Comparison of ENCODE assay signal across 10 mouse cellular contexts in the genomic region with DNA sequence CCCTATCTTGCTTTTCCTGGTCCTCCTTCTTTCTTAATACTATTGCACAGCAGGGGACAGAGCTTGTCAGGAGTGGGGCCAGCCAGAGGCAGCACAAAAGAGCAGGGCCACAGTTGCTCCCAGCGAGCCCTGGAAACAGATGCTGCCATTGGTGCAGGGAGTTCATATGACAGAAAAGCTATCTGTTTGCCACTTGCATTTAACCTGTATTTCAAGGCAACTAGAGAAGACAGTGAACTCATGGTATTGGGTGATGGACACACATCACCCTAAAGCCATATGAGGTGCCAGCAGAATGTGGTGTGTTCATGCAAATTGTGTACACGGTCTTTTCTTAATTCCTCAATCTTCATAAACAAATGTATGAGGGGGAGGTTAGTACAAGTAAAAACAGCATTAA.
DNase-seq lines count a peak whose midpoint lies in the region; ATAC-seq lines count a peak whose summit lies in the region.
"Had no signal": no experiment of that assay in that cellular context is flagged by ENCODE, and none has a peak within 500 bp of the region (broad histone marks: within the 10 kb centered on the region; RNA-seq: fewer than 3 reads in every experiment).

No protein-coding gene starts in this region.

- H3K4me3 ChIP-seq in kidney, embryonic 15.5 days (replicated peaks), result no peak overlapping the region
- no peak overlapping the region for H3K4me3 ChIP-seq in forebrain, embryonic 12.5 days (replicated peaks)
- no peak overlapping the region for H3K4me3 ChIP-seq in limb, embryonic 10.5 days
- H3K4me3 ChIP-seq in neural tube, embryonic 12.5 days, result no peak overlapping the region

- no peaks in the 10 kb centered on the region for H3K27me3 ChIP-seq in kidney, embryonic 15.5 days
- no peaks in the 10 kb centered on the region for H3K27me3 ChIP-seq in forebrain, embryonic 12.5 days
- no peaks in the 10 kb centered on the region for H3K27me3 ChIP-seq in limb, embryonic 10.5 days (ENCODE audit: low read depth, poor library complexity, severe bottlenecking)
- no peaks in the 10 kb centered on the region for H3K27me3 ChIP-seq in neural tube, embryonic 12.5 days (replicated peaks)
- H3K27me3 ChIP-seq: CH12.LX had no signal

- H3K4me1 ChIP-seq in kidney, embryonic 15.5 days, result peaks cover 22% of the 10 kb centered on the region
- H3K4me1 ChIP-seq in forebrain, embryonic 12.5 days, result peaks cover 42% of the 10 kb centered on the region
- peaks cover 43% of the 10 kb centered on the region for H3K4me1 ChIP-seq in limb, embryonic 10.5 days
- peaks cover 37% of the 10 kb centered on the region for H3K4me1 ChIP-seq in neural tube, embryonic 12.5 days

- H3K9ac ChIP-seq in kidney, embryonic 15.5 days, result no peak overlapping the region
- H3K9ac ChIP-seq in forebrain, embryonic 12.5 days, result no peak overlapping the region
- no peak overlapping the region for H3K9ac ChIP-seq in neural tube, embryonic 12.5 days

- no peaks in the 10 kb centered on the region for H3K36me3 ChIP-seq in kidney, embryonic 15.5 days
- H3K36me3 ChIP-seq in forebrain, embryonic 12.5 days (replicated peaks), result no peaks in the 10 kb centered on the region
- H3K36me3 ChIP-seq in limb, embryonic 10.5 days, result no peaks in the 10 kb centered on the region
- no peaks in the 10 kb centered on the region for H3K36me3 ChIP-seq in neural tube, embryonic 12.5 days

- no peak overlapping the region for H3K4me2 ChIP-seq in kidney, embryonic 15.5 days
- H3K4me2 ChIP-seq in forebrain, embryonic 12.5 days, result no peak overlapping the region
- peak overlapping the region; percentile 22; the same call in 1 of the 2 replicates for H3K4me2 ChIP-seq in neural tube, embryonic 12.5 days (replicated peaks)

- no peak for ATAC-seq in kidney, embryonic 15.5 days (replicated peaks; ENCODE audit: low FRiP score)
- peak; percentile 68 for ATAC-seq in forebrain, embryonic 12.5 days (ENCODE audit: low FRiP score)
- ATAC-seq in neural tube, embryonic 12.5 days (ENCODE audit: low FRiP score, low read depth), result peak; percentile 78

- H3K9me3 ChIP-seq in kidney, embryonic 15.5 days (replicated peaks), result no peaks in the 10 kb centered on the region
- no peaks in the 10 kb centered on the region for H3K9me3 ChIP-seq in forebrain, embryonic 12.5 days
- H3K9me3 ChIP-seq in limb, embryonic 10.5 days (replicated peaks), result no peaks in the 10 kb centered on the region
- no peaks in the 10 kb centered on the region for H3K9me3 ChIP-seq in neural tube, embryonic 12.5 days

- 59% methylated on average over 2 of the region's 2 CpGs for WGBS in kidney, embryonic 15.5 days
- WGBS in forebrain, embryonic 12.5 days, result 24% methylated on average over 2 of the region's 2 CpGs
- 54% methylated on average over 2 of the region's 2 CpGs for WGBS in limb, embryonic 10.5 days
- WGBS in neural tube, embryonic 12.5 days, result 24% methylated on average over 2 of the region's 2 CpGs

- peak overlapping the region; percentile 15; the same call in 1 of the 2 replicates for H3K27ac ChIP-seq in kidney, embryonic 15.5 days
- H3K27ac ChIP-seq in forebrain, embryonic 12.5 days, result peak overlapping the region; percentile 75
- H3K27ac ChIP-seq in limb, embryonic 10.5 days, result peak overlapping the region; percentile 79
- peak overlapping the region; percentile 59 for H3K27ac ChIP-seq in neural tube, embryonic 12.5 days

- DNase-seq in kidney, adult 9 months, result no peak
- no peak for DNase-seq in limb, embryonic 10.5 days (ENCODE audit: low spot score)
- no peak for DNase-seq in adipocyte (ENCODE audit: low spot score)
- no peak for DNase-seq in urinary bladder, postnatal 25 days (ENCODE audit: low spot score)
- DNase-seq in right cerebral cortex, postnatal 36 days (ENCODE audit: low spot score in 2 of 2), result no peak
- DNase-seq: kidney, postnatal 36 days had no signal

Comparison
In these comparisons a context has a peak if more than half of its experiments do, and no peak if none do; other contexts are left out.
1. H3K27ac ChIP-seq: peak in every context shown above with its lines; median percentile 79 in limb, embryonic 10.5 days; 75 in forebrain, embryonic 12.5 days; 59 in neural tube, embryonic 12.5 days; 15 in kidney, embryonic 15.5 days.